Mouse (Mus musculus) midbrain, embryonic 16.5 days (tissue): ENCODE data around the gene Cd7. TPM values are rescaled to one million over a fixed set of nuclear protein-coding genes. Genes with fewer than 3 reads are reported as not detected.
A peak's percentile ranks its signal among the peaks of the same experiment; 100 is the strongest.

Experiments used
- ATAC-seq: fragments of 200-750 bp; cut with Nextera tagmentation; 2 replicates; pipeline ENCODE4 v1.8.0; 2017; ENCODE audit warnings: moderate TSS enrichment
- H3K27ac ChIP-seq: fragments of 300-500 bp; sonication (generic); 2 replicates; pipeline ENCODE4 v1.5.1; 2014; ENCODE audit warnings: mild to moderate bottlenecking, low read length, mixed read lengths
- H3K27me3 ChIP-seq: fragments of 300-500 bp; sonication (generic); 2 replicates; pipeline ENCODE4 v1.6.1; 2014; ENCODE audit warnings: low read depth, low read length, mixed read lengths; ENCODE audit not compliant: control insufficient read depth, insufficient read depth
- H3K36me3 ChIP-seq: fragments of 300-500 bp; sonication (generic); 2 replicates; pipeline ENCODE4 v1.6.1; 2014; ENCODE audit warnings: mild to moderate bottlenecking, low read length, moderate library complexity, mixed read lengths; ENCODE audit not compliant: control insufficient read depth, insufficient read depth
- H3K4me1 ChIP-seq: fragments of 300-500 bp; sonication (generic); 2 replicates; pipeline ENCODE4 v1.6.1; 2014; ENCODE audit warnings: mild to moderate bottlenecking, low read length, mixed read lengths; ENCODE audit not compliant: control insufficient read depth, insufficient read depth
- H3K4me2 ChIP-seq: fragments of 300-500 bp; sonication (generic); 2 replicates; pipeline ENCODE4 v1.6.1; 2014; ENCODE audit warnings: mild to moderate bottlenecking, low read length, mixed read lengths
- H3K4me3 ChIP-seq: fragments of 300-500 bp; sonication (generic); 2 replicates; pipeline ENCODE4 v1.5.1; 2014; ENCODE audit warnings: low read depth, mild to moderate bottlenecking, low read length, moderate library complexity, mixed read lengths
- H3K9ac ChIP-seq: fragments of 300-500 bp; sonication (generic); 2 replicates; pipeline ENCODE4 v1.6.1; 2014; ENCODE audit warnings: low read depth, low read length, mixed read lengths
- H3K9me3 ChIP-seq: fragments of 300-500 bp; sonication (generic); replicated peaks from 2 replicates; pipeline ENCODE4 v1.6.1; 2014; ENCODE audit warnings: mild to moderate bottlenecking, low read length, mixed read lengths; ENCODE audit not compliant: control insufficient read depth, poor library complexity, severe bottlenecking
- WGBS: fragments of 180-500 bp; shearing (Covaris S2); extraction: QIAGEN DNeasy Blood & Tissue Kit; methylation state at CpG from one replicate; pipeline ENCODE4 v1.1.7; 2014; 5-methylcytosine and 5-hydroxymethylcytosine counted together
- polyA plus RNA-seq: library from polyadenylated mRNA; unstranded; fragments of >200 nt; fragmentation: Nextera tagmentation; extraction: Ambion mirVana; gene quantifications from 2 replicates; pipeline ENCODE4 v1.2.1, GENCODE M21; 2015

The Cd7 gene
- polyA plus RNA-seq, 1 experiment from 2014 or later = not detected

DNA sequence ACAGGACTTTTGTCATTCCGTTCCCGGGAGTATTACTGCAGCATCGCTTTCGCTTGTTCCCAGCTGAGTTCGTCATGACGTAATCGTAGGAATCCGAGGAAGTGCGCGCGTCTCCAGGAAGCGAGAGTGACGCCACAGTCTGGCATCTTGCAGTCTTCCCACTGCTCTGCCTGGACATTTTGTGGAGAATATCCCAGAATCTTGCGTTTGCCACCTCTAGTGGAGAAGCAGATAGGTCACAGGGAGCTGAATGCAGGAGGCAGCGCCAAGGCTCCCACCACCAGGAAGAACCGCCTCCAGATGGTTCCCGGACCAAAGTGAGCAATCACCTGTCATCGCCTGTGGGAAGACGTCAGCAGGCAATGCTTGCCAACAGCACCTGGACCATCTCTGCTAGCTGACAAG is 24.3 kb downstream of the Cd7 start:
- 65% methylated on average over 19 of the region's 19 CpGs for WGBS
- H3K27ac ChIP-seq = no peak overlapping the region
- no peaks in the 10 kb centered on the region for H3K27me3 ChIP-seq
- ATAC-seq = no peak
- H3K4me2 ChIP-seq = peak overlapping the region; percentile 32
- no peak overlapping the region for H3K4me3 ChIP-seq
- no peaks in the 10 kb centered on the region for H3K36me3 ChIP-seq
- H3K9ac ChIP-seq = no peak overlapping the region
- no peaks in the 10 kb centered on the region for H3K4me1 ChIP-seq
- no peaks in the 10 kb centered on the region for H3K9me3 ChIP-seq

DNA sequence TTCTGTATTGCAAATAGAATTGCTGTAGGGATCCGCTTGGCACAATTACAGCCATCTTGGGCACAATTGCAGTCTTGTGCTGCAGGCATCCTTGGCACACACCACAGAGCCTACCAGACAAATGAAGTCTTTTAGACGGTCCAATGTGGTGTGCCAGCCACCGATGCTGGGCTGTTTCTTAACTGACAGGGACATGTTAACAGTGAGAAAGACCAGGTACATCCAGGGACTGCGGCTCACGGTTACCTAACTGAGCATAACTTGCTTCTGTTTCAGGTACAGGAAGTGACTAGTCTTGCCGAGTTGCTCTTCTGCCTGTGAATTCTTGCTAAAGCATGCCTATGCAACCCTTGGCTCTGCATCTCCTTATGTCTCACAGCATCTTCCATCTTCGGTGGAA is 25.6 kb downstream of the Cd7 start:
- no peaks in the 10 kb centered on the region for H3K27me3 ChIP-seq
- H3K9ac ChIP-seq = no peak overlapping the region
- ATAC-seq = no peak
- no peak overlapping the region for H3K4me2 ChIP-seq
- no peaks in the 10 kb centered on the region for H3K4me1 ChIP-seq
- H3K9me3 ChIP-seq = no peaks in the 10 kb centered on the region
- H3K36me3 ChIP-seq = no peaks in the 10 kb centered on the region
- WGBS = 84% methylated on average over 7 of the region's 7 CpGs
- no peak overlapping the region for H3K4me3 ChIP-seq
- H3K27ac ChIP-seq = no peak overlapping the region

DNA sequence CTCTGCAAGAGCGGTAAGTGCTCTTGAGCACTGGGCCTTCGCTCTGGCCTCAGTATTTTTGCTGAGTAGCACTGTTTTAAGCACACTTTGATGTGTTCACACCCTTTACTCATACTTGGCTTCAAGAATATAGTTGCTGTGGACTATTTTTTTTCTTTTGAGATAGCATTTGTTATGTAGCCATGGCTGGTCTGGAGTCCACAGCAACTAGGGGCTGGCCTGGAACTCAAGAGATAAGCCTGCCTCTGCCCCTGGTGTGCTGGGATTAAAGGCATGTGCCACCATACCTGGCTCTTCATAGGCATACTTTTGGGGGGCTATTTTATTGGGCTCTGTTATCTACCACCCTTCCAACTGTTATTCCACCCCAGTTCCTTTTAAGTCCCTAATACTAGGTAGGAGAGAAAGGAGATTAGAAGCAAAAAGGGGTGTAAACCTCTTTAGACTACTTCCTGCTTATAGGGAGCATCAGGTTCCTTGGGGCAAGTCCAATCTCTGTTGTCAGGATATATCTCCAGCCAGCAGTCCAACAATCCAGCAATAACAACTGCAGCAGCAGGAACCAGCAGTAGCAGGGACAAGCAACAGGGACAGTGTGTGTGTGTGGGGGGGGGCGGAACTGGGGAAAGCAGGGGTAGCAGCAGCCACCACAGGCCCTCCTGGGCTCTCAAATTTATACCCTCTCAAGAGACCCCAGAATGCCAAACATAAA is 29.0 kb downstream of the Cd7 start:
- no peaks in the 10 kb centered on the region for H3K4me1 ChIP-seq
- H3K4me2 ChIP-seq = no peak overlapping the region
- no peak for ATAC-seq
- no peak overlapping the region for H3K9ac ChIP-seq
- H3K27me3 ChIP-seq = no peaks in the 10 kb centered on the region
- H3K36me3 ChIP-seq = no peaks in the 10 kb centered on the region
- no peaks in the 10 kb centered on the region for H3K9me3 ChIP-seq
- H3K4me3 ChIP-seq = no peak overlapping the region
- 100% methylated on average over 3 of the region's 3 CpGs for WGBS
- no peak overlapping the region for H3K27ac ChIP-seq

DNA sequence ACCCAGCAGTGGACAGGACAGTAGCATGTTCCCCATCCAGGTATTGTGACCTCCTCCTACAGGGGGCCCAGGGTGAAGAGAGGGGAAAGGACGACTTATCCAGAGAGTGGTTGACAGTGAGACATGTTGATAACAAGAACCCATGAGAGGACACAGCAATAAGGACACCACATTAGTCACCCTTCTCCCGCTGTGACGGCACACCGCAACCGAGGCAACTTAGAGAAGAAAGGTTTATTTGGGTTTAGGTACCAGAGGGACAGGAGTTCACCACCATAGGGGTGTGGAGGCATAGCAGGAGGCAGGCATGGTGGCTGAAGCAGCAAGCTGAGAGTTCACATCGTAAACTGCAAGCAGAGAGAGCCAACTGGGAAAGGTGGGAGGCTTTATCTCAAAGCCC is 33.0 kb downstream of the Cd7 start:
- no peak for ATAC-seq
- Histone ChIP-seq H3K4me2 (no peak overlapping the region), H3K4me3 (no peak overlapping the region), H3K27me3 (no peaks in the 10 kb centered on the region), H3K36me3 (no peaks in the 10 kb centered on the region), H3K27ac (no peak overlapping the region), H3K9me3 (no peaks in the 10 kb centered on the region), H3K4me1 (no peaks in the 10 kb centered on the region), H3K9ac (no peak overlapping the region)
- 79% methylated on average over 6 of the region's 6 CpGs for WGBS

DNA sequence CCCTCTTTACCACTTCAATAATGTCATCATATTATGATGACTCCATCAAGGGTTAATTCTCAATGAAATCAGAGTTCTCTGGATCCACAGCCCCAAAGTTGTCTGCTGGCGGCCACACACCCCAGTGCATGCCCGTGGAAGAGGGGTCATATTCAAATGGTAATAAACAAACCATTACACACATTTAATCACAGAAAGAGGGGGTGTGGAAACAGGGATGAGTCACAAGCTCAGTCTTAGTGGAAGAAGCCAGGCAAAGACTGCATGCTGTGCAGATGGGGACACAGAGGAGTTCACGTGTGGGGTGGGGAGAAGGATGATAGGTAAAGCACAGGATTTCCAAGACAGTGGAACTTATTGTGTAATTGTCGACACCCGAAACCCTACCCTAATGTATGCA is 34.9 kb downstream of the Cd7 start:
- ATAC-seq = no peak
- H3K27ac ChIP-seq = no peak overlapping the region
- H3K4me2 ChIP-seq = no peak overlapping the region
- no peaks in the 10 kb centered on the region for H3K4me1 ChIP-seq
- no peaks in the 10 kb centered on the region for H3K27me3 ChIP-seq
- H3K9ac ChIP-seq = no peak overlapping the region
- H3K9me3 ChIP-seq = no peaks in the 10 kb centered on the region
- WGBS = 61% methylated on average over 5 of the region's 5 CpGs
- no peak overlapping the region for H3K4me3 ChIP-seq
- H3K36me3 ChIP-seq = no peaks in the 10 kb centered on the region

- Histone ChIP-seq H3K4me1 (no peaks in the 10 kb centered on the region), H3K36me3 (no peaks in the 10 kb centered on the region), H3K4me3 (no peak overlapping the region), H3K27me3 (no peaks in the 10 kb centered on the region), H3K4me2 (no peak overlapping the region), H3K9ac (no peak overlapping the region), H3K9me3 (no peaks in the 10 kb centered on the region), H3K27ac (no peak overlapping the region)
- no peak for ATAC-seq
- 79% methylated on average over 4 of the region's 4 CpGs for whole genome bisulfite sequencing
Observed at GRCm38 (mm10) chr11:121001966-121002365, 37.3 kb downstream of the Cd7 start.

GRCm38 (mm10) chr11:120994741-120995140 is 44.5 kb downstream of the Cd7 start:
- WGBS = 91% methylated on average over 6 of the region's 6 CpGs
- no peaks in the 10 kb centered on the region for H3K9me3 ChIP-seq
- H3K4me2 ChIP-seq = no peak overlapping the region
- H3K4me3 ChIP-seq = no peak overlapping the region
- peaks cover 17% of the 10 kb centered on the region for H3K4me1 ChIP-seq
- H3K36me3 ChIP-seq = no peaks in the 10 kb centered on the region
- H3K27ac ChIP-seq = no peak overlapping the region
- no peak overlapping the region for H3K9ac ChIP-seq
- H3K27me3 ChIP-seq = no peaks in the 10 kb centered on the region
- ATAC-seq = no peak

DNA sequence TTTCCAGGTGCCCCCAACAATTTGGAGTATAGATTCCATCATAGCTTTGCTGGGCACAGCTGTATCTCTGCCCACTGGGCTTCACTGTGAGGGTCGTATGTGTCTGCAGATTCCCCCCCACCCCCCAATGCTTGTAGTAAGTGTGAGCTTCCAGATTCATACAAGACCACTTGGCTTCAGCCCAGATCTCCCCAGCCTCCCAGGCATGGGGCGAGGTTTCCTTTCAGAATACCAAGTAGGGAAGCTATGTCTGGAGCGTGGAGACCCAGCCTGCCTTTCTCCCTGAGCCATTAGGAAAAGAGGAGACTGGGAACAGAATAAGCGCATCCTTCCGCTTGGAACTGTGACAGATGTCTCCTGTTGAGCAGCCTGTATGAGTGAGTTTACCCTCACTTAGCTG is 45.6 kb downstream of the Cd7 start:
- H3K9me3 ChIP-seq = no peaks in the 10 kb centered on the region
- H3K36me3 ChIP-seq = no peaks in the 10 kb centered on the region
- H3K27me3 ChIP-seq = no peaks in the 10 kb centered on the region
- no peak for ATAC-seq
- no peak overlapping the region for H3K27ac ChIP-seq
- H3K4me3 ChIP-seq = no peak overlapping the region
- H3K4me1 ChIP-seq = peaks cover 28% of the 10 kb centered on the region
- WGBS = 65% methylated on average over 5 of the region's 5 CpGs
- no peak overlapping the region for H3K9ac ChIP-seq
- no peak overlapping the region for H3K4me2 ChIP-seq

DNA sequence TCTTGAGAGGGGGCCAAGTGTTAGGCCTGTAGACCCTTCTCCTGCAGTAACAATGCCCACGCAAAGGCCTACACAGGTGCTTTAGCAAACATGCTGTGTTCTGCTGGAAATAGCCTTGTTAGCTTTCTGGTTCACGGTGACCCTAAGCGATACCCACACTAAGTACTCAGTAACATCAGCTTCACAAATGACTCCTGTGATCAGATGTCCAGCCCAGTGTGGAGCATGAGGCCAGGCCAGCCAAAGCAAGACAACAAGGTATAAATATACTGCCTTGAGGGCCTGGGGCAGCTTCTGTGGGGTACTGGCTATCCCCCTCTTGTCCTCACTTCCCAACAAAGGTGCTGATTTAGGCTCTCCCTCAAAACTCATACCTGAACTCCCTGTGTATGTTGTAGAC is 46.1 kb downstream of the Cd7 start:
- 97% methylated on average over 3 of the region's 3 CpGs for WGBS
- no peak for ATAC-seq

More for the DNA sequence above, 46.1 kb downstream of the Cd7 start:
- H3K27me3 ChIP-seq = no peaks in the 10 kb centered on the region
- peaks cover 33% of the 10 kb centered on the region for H3K4me1 ChIP-seq
- no peak overlapping the region for H3K4me2 ChIP-seq
- no peak overlapping the region for H3K9ac ChIP-seq
- H3K27ac ChIP-seq = no peak overlapping the region
- no peak overlapping the region for H3K4me3 ChIP-seq
- no peaks in the 10 kb centered on the region for H3K36me3 ChIP-seq
- H3K9me3 ChIP-seq = no peaks in the 10 kb centered on the region
